Mouse (Mus musculus): ENCODE data around the gene Fam19a4.

DNA sequence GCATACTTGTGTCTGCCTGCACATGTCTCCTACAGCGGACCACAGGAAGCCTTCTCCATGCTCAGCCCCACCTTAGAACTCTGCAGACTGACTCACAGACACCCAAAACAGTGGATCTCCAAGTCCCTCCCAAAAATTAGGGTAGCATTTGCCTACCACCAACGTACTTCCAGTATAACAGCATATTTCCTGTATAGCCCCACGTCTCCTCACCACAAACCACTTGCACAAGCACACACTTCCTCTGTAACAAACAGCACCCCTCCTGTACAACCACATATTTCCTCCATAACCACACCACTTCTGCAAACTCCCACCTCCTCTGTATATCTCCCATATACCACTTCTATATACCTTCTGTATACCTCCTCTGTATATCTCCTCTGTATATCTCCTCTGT lies 44.2 kb downstream of the Fam19a4 start:
- no peak for TF ChIP-seq NELFE (IDR thresholded peaks at IDR 0.05; ENCODE audit: low read depth, low read length)
- no peak for TF ChIP-seq CTCF (conservative IDR thresholded peaks at IDR 0.05 in 1 of 2, IDR thresholded peaks at IDR 0.05 in 1 of 2; ENCODE audit: low read depth in 2 of 2, low read length in 2 of 2)
- TF ChIP-seq RCOR1 (conservative IDR thresholded peaks at IDR 0.05; ENCODE audit: low read depth, low read length), result no peak
- TF ChIP-seq TBP (conservative IDR thresholded peaks at IDR 0.05; ENCODE audit: low read depth, low read length), result no peak
- no peak for TF ChIP-seq POLR2A (IDR thresholded peaks at IDR 0.05; ENCODE audit: low read depth, low read length)
